Mouse (Mus musculus) liver, postnatal 0 days (tissue): ENCODE results near the gene Agap1.

Experiments
- CTCF ChIP-seq: sonication (generic); IDR thresholded peaks from 2 replicates; pipeline ENCODE4 v1.5.1; 2016; ENCODE audit warnings: antibody characterized with exemption, low read depth
- EP300 ChIP-seq: IDR thresholded peaks from 2 replicates; pipeline ENCODE4 v1.6.1; 2016; ENCODE audit warnings: antibody characterized with exemption, low read depth, mild to moderate bottlenecking

DNA sequence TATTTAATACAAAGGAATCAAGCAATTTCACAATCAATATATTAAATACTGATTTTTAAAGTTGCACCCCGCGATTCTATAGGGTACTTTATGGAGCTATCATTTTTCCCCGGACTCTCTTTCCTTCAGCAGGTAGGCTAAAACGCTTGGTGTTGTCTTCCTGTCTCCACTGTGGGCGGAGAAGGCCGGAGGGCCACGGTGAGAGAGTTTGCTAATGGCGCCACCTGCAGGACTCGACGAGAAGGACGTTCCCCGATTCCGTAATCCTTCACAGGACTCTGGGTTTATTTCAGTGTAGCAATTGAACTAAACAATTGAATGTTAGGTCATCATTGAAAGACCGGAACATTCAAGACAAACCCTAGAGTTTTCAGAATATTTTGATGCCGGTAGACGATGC, 488.6 kb downstream of the Agap1 start:
- TF ChIP-seq CTCF (peak; percentile 86), EP300 (no peak)
